Mouse (Mus musculus): ENCODE results near the gene Acadvl.
"Not testable (repeated sequence)": the region's sequence is repeated elsewhere in the genome, so short reads cannot be mapped to it uniquely, and the experiment has no call there.

Acadvl gene

GRCm38 (mm10) chr11:70027397-70027796, 12.2 kb upstream of the Acadvl start:
- no peak for DNase-seq (ENCODE audit: low spot score)

DNA sequence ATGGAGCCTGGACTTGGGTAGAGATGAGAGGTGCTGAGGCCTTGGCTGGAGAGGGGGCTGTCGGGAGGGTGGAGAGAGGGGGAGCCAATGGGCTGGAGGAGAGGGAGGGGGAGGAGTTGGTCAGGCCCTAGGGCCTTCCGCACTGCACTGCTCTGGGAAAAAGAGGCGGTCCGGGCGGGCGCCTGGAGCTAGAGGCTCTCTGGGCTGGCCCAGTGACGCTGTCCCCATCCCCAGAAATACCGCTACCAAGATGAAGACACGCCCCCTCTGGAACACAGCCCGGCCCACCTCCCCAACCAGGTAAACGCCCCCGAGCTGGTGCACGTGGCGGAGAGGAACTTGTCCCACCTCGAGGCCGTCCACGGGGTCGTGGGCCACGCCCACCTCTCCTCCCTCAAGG, 11.5 kb upstream of the Acadvl start:
- DNase-seq (ENCODE audit: low spot score): no peak

GRCm38 (mm10) chr11:70024151-70024514, 8.9 kb upstream of the Acadvl start:
- no peak for DNase-seq (ENCODE audit: low spot score)

DNA sequence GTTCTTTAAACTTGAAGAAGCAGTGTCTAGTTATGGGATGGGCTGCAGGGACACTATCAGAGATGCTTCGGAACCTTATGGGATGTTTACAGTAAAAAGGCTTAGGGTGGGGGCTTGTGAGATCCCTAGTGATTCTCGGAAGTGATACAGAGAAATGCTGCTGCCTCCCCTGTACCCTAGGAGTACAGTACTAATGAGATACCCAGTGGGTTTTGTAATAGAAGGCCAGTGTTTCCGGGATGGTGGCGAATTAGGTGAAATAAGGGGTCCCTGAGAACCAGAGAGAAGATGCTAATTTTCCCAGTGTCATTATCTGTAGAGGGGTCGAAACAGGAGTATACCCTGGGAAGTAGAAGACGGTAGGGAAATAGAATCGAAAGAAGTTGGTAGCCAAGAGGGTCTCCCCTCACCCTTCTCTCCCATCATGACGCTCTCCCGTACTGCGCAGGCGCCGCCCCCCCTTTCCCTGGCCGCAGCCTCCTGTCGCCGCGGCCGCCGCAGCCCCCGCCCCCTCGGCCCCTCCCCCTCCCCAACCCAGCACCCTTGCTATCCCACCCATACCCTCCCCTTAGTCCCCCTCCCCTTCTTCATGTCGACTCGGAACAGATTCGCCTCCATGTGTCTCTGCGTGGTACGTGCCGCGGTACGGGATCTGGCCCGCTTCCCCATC, 8.4 kb upstream of the Acadvl start:
- no peak for DNase-seq (ENCODE audit: low spot score)

- peak; percentile 97 for DNase-seq (ENCODE audit: low spot score)
Observed at GRCm38 (mm10) chr11:70021264-70022132, 6.3 kb upstream of the Acadvl start.

- DNase-seq (ENCODE audit: low spot score): peak; percentile 58
Observed at GRCm38 (mm10) chr11:70020731-70021263, 5.6 kb upstream of the Acadvl start.

DNA sequence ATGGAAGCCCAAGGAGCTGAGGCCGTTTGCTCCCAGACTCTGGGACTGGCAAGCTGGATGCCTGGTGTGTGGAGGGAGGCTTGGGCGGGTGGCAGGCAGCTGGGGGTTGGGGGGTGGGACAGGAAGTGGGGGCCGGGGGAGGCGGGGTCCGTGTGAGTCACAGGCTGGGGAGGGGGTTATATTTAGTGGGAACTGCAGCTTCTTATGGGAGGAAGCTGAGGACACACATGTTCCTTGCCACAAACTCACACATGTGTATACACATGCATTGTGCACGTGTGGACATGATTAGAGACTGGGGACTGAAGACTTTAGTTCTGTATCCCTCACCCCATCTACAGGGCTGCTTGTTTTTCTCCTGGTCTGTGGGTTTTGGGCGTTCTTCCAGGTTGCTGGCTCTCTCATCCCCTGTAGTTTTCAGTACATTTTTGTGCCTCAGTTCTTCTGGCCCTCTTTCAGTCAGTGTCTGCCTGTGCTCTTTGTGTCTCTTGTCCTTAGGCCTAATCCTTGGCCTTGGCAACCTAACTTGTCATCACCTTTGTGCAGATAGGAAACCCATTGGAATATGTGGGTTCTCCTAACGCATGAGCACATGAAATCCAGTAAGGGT, 4.9 kb upstream of the Acadvl start:
- no peak for DNase-seq (ENCODE audit: low spot score)

DNA sequence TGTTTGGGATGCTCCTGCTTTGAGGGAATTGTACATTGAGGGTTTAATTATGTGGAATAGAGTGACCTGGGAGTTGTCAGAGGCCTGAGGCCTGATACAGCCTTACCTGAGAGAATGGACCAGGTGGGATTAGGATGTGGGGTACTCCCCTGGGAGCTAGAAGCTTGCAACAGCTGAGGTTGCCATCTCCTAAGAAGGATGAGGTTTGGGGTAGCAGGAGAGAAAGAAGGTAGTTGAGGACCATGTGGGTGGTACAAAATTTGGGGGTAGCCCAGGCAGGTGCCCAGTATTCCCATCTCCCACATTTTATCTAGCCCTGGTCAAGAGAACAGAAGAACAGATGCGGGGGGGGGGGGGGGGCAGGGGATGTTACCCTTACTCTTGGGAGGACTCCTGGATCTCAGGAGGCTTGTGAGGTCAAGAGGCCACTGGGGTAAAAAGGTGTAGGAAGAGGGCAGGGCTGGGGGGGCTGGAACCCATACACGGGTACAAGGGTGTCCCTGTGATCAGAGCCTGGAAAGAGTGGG, 4.3 kb upstream of the Acadvl start:
- DNase-seq (ENCODE audit: low spot score): no peak

- DNase-seq (ENCODE audit: low spot score): no peak
Observed at GRCm38 (mm10) chr11:70018131-70018990, 3.1 kb upstream of the Acadvl start.

DNA sequence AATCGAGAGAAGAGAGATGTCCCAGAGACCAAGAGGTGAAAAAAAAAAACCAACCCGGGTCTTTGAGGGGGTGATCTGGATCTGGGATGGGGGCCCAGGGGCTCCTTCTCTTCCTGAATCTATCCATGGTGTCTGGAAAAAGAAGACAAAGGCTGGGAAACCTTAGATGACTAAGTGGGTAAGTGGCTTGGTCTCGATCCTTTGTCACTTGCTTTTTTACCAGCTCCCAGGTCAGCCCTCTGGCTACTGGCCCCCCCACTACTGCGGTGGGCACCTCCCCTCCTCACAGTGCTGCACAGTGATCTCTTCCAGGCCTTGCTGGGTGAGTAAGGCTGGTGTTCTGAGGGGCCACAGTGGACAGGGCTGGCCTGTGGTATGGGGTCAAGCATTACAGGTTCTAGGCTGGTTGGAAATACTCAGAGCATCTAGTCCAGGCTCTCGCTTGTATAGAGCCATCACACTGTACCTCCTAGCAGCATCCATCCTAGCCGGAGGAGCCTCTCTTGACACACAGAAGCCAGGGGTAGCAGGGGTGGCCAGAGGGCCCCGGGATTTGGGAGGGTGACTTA, 2.1 kb upstream of the Acadvl start:
- DNase-seq (ENCODE audit: low spot score): no peak

DNA sequence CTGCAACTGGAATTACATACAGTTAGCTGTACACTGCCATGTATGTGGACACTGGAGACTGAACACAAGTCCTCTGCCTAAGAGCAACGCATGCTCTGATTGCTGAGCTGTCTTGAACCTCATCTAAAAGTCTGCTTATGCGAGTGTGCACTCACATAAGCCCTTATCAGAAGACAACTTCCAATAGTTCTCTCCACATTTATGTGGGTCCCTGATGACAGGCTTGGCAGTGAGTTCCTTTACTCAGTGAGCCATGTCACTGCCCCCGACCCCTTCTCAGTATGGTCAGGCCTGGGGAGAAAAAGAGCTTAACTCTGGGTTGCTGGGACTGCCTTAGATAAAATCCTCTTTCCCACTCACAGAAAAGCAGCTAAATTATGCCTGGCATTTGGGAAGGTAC, 1.5 kb upstream of the Acadvl start, which contains the start of gene Dlg4:
Dlg4 (plus strand) TSS at position 274 of the 400 bp plus-strand sequence.
- no peak for DNase-seq (ENCODE audit: low spot score)

DNA sequence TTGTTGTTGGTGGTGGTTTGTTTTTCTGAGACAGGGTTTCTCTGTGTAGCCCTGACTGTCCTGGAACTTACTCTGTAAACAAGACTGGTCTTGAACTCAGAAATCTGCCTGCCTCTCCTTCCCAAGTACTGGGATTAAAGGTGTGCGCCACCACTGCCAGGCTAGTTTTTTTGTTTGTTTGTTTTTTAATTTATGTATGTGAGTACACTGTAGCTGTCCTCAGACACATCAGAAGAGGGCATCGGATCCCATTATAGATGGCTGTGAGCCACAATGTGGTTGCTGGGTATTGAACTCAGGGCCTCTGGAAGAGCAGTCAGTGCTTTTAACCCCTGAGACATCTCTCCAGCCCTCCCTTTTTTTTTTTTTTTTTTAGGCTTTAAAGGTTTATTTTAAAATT, 966 bp upstream of the Acadvl start:
- not testable (repeated sequence) for DNase-seq (ENCODE audit: low spot score)

DNA sequence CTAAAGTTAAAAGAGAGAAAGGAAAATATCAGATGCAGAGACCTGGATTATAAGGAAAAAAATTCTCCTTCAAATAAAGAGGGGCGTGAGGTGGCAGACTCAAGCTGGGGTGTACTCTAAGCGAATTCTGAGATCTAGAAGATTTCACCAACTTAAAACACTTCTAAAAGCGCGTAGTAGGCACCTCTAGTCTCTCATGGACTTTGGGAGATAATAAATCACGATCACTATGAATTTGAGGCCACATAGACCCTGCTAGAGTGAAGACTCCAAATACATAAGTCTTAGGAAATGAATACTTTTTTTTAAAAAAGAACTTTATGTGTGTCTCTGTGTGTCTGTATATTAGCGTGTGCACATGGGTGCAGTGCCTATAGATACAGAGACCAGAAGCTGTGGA, 466 bp upstream of the Acadvl start:
- DNase-seq (ENCODE audit: low spot score): no peak

DNA sequence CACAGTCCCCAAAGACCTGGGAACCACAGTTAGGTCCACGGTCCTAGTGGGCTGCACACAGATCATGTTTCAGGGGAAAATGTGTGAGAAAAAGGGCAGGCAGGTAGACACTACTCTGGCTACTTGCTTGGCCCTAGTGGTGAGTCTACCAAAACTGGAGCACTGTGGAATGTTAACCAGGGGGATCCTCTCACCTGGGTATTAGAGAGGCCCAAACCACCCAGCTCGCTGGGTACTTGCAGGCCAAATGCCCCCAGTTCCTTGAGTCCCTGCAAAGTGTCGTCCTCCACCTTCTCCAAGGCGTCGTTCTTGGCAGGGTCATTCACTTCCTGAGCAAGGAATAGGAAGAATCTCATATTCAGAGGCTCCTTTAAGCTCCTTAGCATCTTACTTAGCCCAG, 1.2 kb downstream of the Acadvl start:
- no peak for DNase-seq (ENCODE audit: low spot score)

DNA sequence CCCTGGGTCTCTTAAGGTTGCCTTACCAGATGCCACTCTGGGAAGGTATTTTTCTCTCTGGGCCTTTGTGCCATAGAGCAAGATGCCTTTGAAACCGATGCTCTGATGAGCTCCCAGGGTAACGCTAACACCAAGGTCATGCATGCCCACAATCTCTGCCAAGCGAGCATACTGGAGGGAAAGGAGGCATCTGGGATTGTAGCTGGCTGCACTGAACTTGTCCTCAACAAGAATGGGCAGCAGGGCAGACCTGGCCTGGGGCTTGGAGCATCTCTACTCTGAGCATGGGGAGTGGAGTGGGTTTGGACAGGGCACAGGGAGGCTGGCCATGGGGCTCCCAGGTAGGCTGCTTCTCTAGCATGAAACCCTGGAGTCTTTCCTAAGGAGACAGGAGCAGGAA, 1.8 kb downstream of the Acadvl start:
- no peak for DNase-seq (ENCODE audit: low spot score)

GRCm38 (mm10) chr11:70012931-70013330, 2.3 kb downstream of the Acadvl start:
- no peak for DNase-seq (ENCODE audit: low spot score)

DNA sequence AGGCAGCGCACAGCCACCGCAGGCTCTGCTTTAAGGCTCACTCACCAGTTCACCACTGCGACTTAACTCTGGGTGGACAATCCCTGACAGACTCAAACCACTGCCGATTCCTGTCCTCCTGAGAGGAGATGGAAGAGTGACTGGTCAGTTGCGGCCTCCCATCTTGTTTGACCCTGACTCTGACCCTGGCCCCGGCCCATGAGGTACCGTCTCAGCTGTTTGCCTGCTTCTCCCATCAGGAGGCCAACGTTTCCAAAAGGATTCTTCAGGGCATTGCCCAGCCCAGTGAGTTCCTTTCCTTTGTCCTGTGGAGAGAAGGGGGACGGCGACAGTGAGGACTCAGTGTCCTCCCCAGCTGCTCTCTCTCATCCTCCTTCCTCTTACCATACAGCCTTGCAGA, 4.2 kb downstream of the Acadvl start:
- no peak for DNase-seq (ENCODE audit: low spot score)

GRCm38 (mm10) chr11:70010548-70010947, 4.7 kb downstream of the Acadvl start:
- no peak for DNase-seq (ENCODE audit: low spot score)

DNA sequence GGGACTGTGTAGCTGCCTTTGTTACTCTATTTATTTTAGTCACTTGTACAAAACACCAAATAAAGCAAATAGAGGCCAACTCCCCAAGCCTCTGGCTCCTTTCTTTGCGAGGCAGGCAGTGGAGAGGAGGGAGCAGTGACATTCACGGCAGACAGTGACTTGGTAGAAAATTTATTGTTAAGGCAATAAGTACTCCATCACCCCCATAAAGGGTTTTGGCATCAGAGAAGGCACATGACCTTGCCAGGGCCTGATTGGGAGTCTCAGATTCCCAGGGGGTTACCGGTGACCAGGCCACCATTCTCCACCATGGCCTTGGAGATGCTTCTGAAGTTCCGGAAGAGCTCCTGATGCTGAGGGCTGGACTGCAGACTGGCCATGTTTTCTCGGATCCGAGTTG, 5.2 kb downstream of the Acadvl start:
- DNase-seq (ENCODE audit: low spot score): no peak

DNA sequence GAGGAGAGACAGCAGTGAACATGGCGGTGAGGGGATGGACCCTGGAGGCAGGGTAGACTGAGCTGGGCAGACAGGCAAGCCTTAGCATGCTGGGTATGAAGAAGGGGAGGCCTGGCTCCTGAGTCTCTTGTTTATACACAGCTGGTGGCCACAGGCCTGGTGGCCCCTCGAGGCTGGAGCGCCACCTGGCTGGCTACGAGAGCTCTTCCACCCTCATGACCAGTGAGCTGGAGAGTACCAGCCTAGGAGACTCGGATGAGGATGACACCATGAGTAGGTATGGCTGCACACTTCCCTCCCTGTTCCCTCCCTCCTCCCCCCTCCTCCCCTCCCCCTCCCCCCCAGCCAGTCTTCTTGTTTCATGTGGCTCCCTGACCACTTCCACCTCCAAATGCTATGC, 9.7 kb downstream of the Acadvl start:
- no peak for DNase-seq (ENCODE audit: low spot score)

DNA sequence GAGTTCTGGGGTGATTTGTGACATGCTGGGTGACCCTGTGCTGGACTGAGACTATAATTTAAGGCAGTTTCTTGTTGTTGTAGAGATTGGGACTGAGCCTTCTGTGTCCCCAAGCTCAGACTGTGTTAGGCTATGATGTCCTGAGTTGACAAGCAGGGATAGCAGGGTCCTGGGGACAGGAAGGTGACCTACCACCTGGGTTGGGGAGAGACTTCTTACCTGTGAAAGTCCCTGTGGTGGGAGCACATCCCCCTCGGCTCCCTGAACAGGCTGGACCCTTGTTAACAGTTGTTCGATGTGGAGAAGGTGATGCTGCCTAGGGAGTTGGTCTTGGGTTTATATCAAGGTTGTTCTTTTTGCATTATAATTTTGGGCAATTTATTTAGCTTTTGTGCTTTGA, 12.7 kb downstream of the Acadvl start:
- DNase-seq (ENCODE audit: low spot score): no peak

Measured in ovary, postnatal 14 days (tissue).